Mouse (Mus musculus): ENCODE measurements at regions not wholly inside any gene's neighbourhood (a gene's known extent, or its start where the extent isn't known, plus 50 kb on each side); places are given as distances from the start of the nearest gene placed in this dataset.

GRCm38 (mm10) chr9:118405926-118406518 is 72.0 kb upstream of the Eomes start:
- no peak for DNase-seq

DNA sequence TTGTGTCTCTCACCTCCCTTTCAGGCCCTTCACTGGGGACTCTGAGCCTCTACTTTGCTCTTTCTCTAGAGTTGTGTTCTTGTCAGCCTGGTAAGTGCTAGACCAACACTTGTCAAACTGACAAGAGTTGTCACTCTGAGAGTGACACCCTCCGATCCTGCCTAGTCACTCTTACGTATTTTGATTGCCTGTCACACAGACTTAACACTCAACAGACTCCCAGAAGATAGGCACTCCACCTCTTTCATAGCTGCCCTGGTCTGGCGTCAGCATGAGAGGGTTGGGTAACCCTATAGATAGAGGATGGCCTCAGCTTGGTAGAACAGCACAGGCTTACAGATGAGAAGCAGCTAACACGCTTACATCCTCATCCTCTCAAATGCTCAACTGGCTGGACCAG is 62.0 kb upstream of the Eomes start:
- DNase-seq, result no peak

GRCm38 (mm10) chr9:118416475-118416874 is 61.5 kb upstream of the Eomes start:
- DNase-seq, result no peak

- no peak for DNase-seq
Measured at GRCm38 (mm10) chr9:118424344-118424743, 53.7 kb upstream of the Eomes start.
